Mouse (Mus musculus) lung, embryonic 14.5 days (tissue): ENCODE data around the gene Olfr1186. TPM values are rescaled to one million over a fixed set of nuclear protein-coding genes. Genes with fewer than 3 reads are reported as not detected.
"Not testable (repeated sequence)": the region's sequence is repeated elsewhere in the genome, so short reads cannot be mapped to it uniquely, and the experiment has no call there.

ENCODE experiments used
- ATAC-seq: fragments of 200-750 bp; cut with Nextera tagmentation; 2 replicates; pipeline ENCODE4 v1.8.0; 2017; ENCODE audit warnings: mild to moderate bottlenecking, moderate TSS enrichment, moderate library complexity; ENCODE audit not compliant: insufficient read depth
- DNase-seq: peaks from one replicate; pipeline ENCODE4 v3.0.0-alpha.2; 2015
- H3K27ac ChIP-seq: fragments of 300-500 bp; sonication (generic); 2 replicates; pipeline ENCODE4 v1.5.1; 2014; ENCODE audit warnings: low read depth, mild to moderate bottlenecking, moderate library complexity
- H3K27me3 ChIP-seq: fragments of 300-500 bp; sonication (generic); 2 replicates; pipeline ENCODE4 v1.6.1; 2014; ENCODE audit warnings: low read length, control low read depth; ENCODE audit not compliant: insufficient read depth
- H3K36me3 ChIP-seq: fragments of 300-500 bp; sonication (generic); 2 replicates; pipeline ENCODE4 v1.6.1; 2014; ENCODE audit warnings: control low read depth; ENCODE audit not compliant: insufficient read depth
- H3K4me1 ChIP-seq: fragments of 300-500 bp; sonication (generic); 2 replicates; pipeline ENCODE4 v1.6.1; 2014; ENCODE audit warnings: antibody characterized with exemption, control low read depth; ENCODE audit not compliant: insufficient read depth
- H3K4me2 ChIP-seq: fragments of 300-500 bp; sonication (generic); 2 replicates; pipeline ENCODE4 v1.6.1; 2014; ENCODE audit warnings: mild to moderate bottlenecking
- H3K4me3 ChIP-seq: fragments of 300-500 bp; sonication (generic); 2 replicates; pipeline ENCODE4 v1.5.1; 2014; ENCODE audit warnings: low read depth, low read length
- H3K9ac ChIP-seq: fragments of 300-500 bp; sonication (generic); 2 replicates; pipeline ENCODE4 v1.6.1; 2014
- H3K9me3 ChIP-seq: fragments of 300-500 bp; sonication (generic); 2 replicates; pipeline ENCODE4 v1.6.1; 2016; ENCODE audit warnings: low read depth, low read length, control low read depth
- CTCF ChIP-seq: IDR thresholded peaks from 2 replicates; pipeline ENCODE4 v1.5.1; 2016; ENCODE audit warnings: antibody characterized with exemption, low read depth
- WGBS: fragments of 180-500 bp; shearing (Covaris S2); extraction: QIAGEN DNeasy Blood & Tissue Kit; methylation state at CpG from one replicate; pipeline ENCODE4 v1.1.7; 2014; 5-methylcytosine and 5-hydroxymethylcytosine counted together
- polyA plus RNA-seq: library from polyadenylated mRNA; unstranded; fragments of >200 nt; fragmentation: Nextera tagmentation; extraction: Ambion mirVana; gene quantifications from 2 replicates; pipeline ENCODE4 v1.2.1, GENCODE M21; 2014

Gene Olfr1186
- polyA plus RNA-seq, result not detected in 2 replicates

GRCm38 (mm10) chr2:88518251-88518650, at the start of gene Olfr1186:
TSS of gene Olfr1186 (plus strand) at chr2:88518551.
- H3K9ac ChIP-seq, result no peak within 1 kb of the TSS
- ATAC-seq (no peak), DNase-seq (no peak)
- H3K4me2 ChIP-seq, result no peak within 1 kb of the TSS
- 79% methylated on average over 2 of the region's 2 CpGs for WGBS
- no peaks in the 10 kb centered on the region for H3K4me1 ChIP-seq
- no peaks in the 10 kb centered on the region for H3K27me3 ChIP-seq
- H3K4me3 ChIP-seq, result no peak within 1 kb of the TSS
- no peaks in the 10 kb centered on the region for H3K9me3 ChIP-seq
- H3K36me3 ChIP-seq, result no peaks in the 10 kb centered on the region
- no peak for TF ChIP-seq CTCF
- H3K27ac ChIP-seq, result no peak within 1 kb of the TSS

GRCm38 (mm10) chr2:88483298-88483697, 35.1 kb upstream of the Olfr1186 start, which contains the start of gene Olfr1184:
TSS of gene Olfr1184 (plus strand) at chr2:88483598.
- ATAC-seq (no peak), DNase-seq (no peak)
- H3K9me3 ChIP-seq, result no peaks in the 10 kb centered on the region
- H3K36me3 ChIP-seq, result no peaks in the 10 kb centered on the region
- H3K4me3 ChIP-seq, result no peak within 1 kb of the TSS
- no peaks in the 10 kb centered on the region for H3K27me3 ChIP-seq
- WGBS, result 79% methylated on average over 2 of the region's 2 CpGs
- H3K4me1 ChIP-seq, result no peaks in the 10 kb centered on the region
- no peak within 1 kb of the TSS for H3K4me2 ChIP-seq
- no peak within 1 kb of the TSS for H3K27ac ChIP-seq
- TF ChIP-seq CTCF, result no peak
- no peak within 1 kb of the TSS for H3K9ac ChIP-seq

- Histone ChIP-seq H3K4me1 (no peaks in the 10 kb centered on the region), H3K27ac (no peak within 1 kb of the TSS), H3K36me3 (no peaks in the 10 kb centered on the region), H3K9ac (no peak within 1 kb of the TSS), H3K4me2 (no peak within 1 kb of the TSS), H3K4me3 (no peak within 1 kb of the TSS), H3K27me3 (no peaks in the 10 kb centered on the region), H3K9me3 (no peaks in the 10 kb centered on the region)
- WGBS, result 62% methylated on average over 2 of the region's 2 CpGs
- DNase-seq (no peak), ATAC-seq (no peak)
- TF ChIP-seq CTCF, result no peak
Observed at GRCm38 (mm10) chr2:88493020-88493419, 25.3 kb upstream of the Olfr1186 start, which contains the start of gene Olfr1185-ps1. TSS of gene Olfr1185-ps1 (plus strand) at chr2:88493320.

GRCm38 (mm10) chr2:88525720-88526119, 7.4 kb downstream of the Olfr1186 start:
- DNase-seq (no peak), ATAC-seq (no peak)
- Histone ChIP-seq H3K4me1 (no peaks in the 10 kb centered on the region), H3K4me2 (no peak overlapping the region), H3K4me3 (no peak overlapping the region), H3K27ac (no peak overlapping the region), H3K9me3 (no peaks in the 10 kb centered on the region), H3K27me3 (no peaks in the 10 kb centered on the region), H3K9ac (no peak overlapping the region), H3K36me3 (no peaks in the 10 kb centered on the region)
- WGBS, result 64% methylated on average over 3 of the region's 3 CpGs
- no peak for TF ChIP-seq CTCF

DNA sequence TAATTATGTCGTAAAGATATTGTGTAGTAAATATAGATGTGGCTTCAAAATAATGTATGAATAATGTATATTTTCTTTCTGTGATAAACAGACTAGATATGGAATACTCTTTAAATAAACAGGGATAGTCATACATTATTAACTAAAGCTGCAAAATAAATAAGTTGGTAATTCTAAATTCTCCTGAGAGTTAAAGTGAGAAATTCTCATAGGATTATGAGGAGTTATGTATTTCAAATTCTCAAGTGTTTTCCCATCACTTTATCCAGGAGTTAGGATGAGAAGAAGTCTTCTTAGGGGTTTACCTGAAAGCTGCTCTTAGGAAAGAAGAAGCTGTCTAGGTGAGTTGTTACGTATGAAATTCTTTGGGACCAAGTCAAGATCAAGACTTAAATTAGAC, 38.3 kb downstream of the Olfr1186 start, which contains the start of gene Olfr1188:
TSS of gene Olfr1188 (plus strand) at position 301 of the 400 bp plus-strand sequence.
- no peak for TF ChIP-seq CTCF
- Histone ChIP-seq H3K27ac (no peak within 1 kb of the TSS), H3K9me3 (no peaks in the 10 kb centered on the region), H3K9ac (no peak within 1 kb of the TSS), H3K4me1 (no peaks in the 10 kb centered on the region), H3K36me3 (no peaks in the 10 kb centered on the region), H3K4me3 (no peak within 1 kb of the TSS), H3K4me2 (no peak within 1 kb of the TSS), H3K27me3 (no peaks in the 10 kb centered on the region)
- 76% methylated on average over 2 of the region's 2 CpGs for WGBS
- DNase-seq (no peak), ATAC-seq (no peak)

GRCm38 (mm10) chr2:88572696-88573095, 54.3 kb downstream of the Olfr1186 start:
- not testable (repeated sequence) for H3K36me3 ChIP-seq, H3K27me3 ChIP-seq, H3K27ac ChIP-seq, H3K4me2 ChIP-seq, H3K4me1 ChIP-seq, H3K9ac ChIP-seq, H3K4me3 ChIP-seq, ATAC-seq, H3K9me3 ChIP-seq, DNase-seq
- 85% methylated on average over 12 of the region's 12 CpGs for WGBS

Other genes with a start within 250 kb of the Olfr1186 start
- gene Olfr1173, start 238.7 kb upstream of the Olfr1186 start, polyA plus RNA-seq, result 0.03 TPM in 1 of 2 replicates, not detected in the other
- not detected in 2 replicates for gene Olfr1174-ps, start 203.4 kb upstream of the Olfr1186 start, polyA plus RNA-seq
- not detected in 2 replicates for gene Olfr1175-ps, start 191.3 kb upstream of the Olfr1186 start, polyA plus RNA-seq
- not detected in 2 replicates for gene Olfr1176, start 181.8 kb upstream of the Olfr1186 start, polyA plus RNA-seq
- gene Olfr1177-ps, start 172.1 kb upstream of the Olfr1186 start, polyA plus RNA-seq, result not detected in 2 replicates
- gene Olfr1178, start 131.5 kb upstream of the Olfr1186 start, polyA plus RNA-seq, result not detected in 2 replicates
- not detected in 2 replicates for gene Olfr1179, start 112.1 kb upstream of the Olfr1186 start, polyA plus RNA-seq
- gene Olfr1180, start 99.4 kb upstream of the Olfr1186 start, polyA plus RNA-seq, result not detected in 2 replicates
- gene Olfr1181, start 92.4 kb upstream of the Olfr1186 start, polyA plus RNA-seq, result not detected in 2 replicates
- gene Gm13757, start 69.4 kb upstream of the Olfr1186 start, polyA plus RNA-seq, result not detected in 2 replicates
- not detected in 2 replicates for gene Olfr1183, start 63.7 kb upstream of the Olfr1186 start, polyA plus RNA-seq
- gene Olfr1184, start 35.0 kb upstream of the Olfr1186 start, polyA plus RNA-seq, result not detected in 2 replicates
- gene Olfr1185-ps1, start 25.2 kb upstream of the Olfr1186 start, polyA plus RNA-seq, result not detected in 2 replicates
- not detected in 2 replicates for gene Olfr1188, start 38.4 kb downstream of the Olfr1186 start, polyA plus RNA-seq
- not detected in 2 replicates for gene Olfr1189, start 67.9 kb downstream of the Olfr1186 start, polyA plus RNA-seq
- gene Olfr1191-ps1, start 122.0 kb downstream of the Olfr1186 start, polyA plus RNA-seq, result not detected in 2 replicates
- gene Olfr1192-ps1, start 130.0 kb downstream of the Olfr1186 start, polyA plus RNA-seq, result not detected in 2 replicates
- gene Olfr1193, start 157.1 kb downstream of the Olfr1186 start, polyA plus RNA-seq, result not detected in 2 replicates
- not detected in 2 replicates for gene Olfr1195, start 170.6 kb downstream of the Olfr1186 start, polyA plus RNA-seq
- not detected in 2 replicates for gene Olfr1196, start 186.0 kb downstream of the Olfr1186 start, polyA plus RNA-seq
- gene Olfr1197, start 213.8 kb downstream of the Olfr1186 start, polyA plus RNA-seq, result not detected in 2 replicates
- gene Olfr1198, start 232.8 kb downstream of the Olfr1186 start, polyA plus RNA-seq, result not detected in 2 replicates
- not detected in 2 replicates for gene Olfr1199, start 241.9 kb downstream of the Olfr1186 start, polyA plus RNA-seq